Mouse (Mus musculus): ENCODE results near the gene Itprip.

DNA sequence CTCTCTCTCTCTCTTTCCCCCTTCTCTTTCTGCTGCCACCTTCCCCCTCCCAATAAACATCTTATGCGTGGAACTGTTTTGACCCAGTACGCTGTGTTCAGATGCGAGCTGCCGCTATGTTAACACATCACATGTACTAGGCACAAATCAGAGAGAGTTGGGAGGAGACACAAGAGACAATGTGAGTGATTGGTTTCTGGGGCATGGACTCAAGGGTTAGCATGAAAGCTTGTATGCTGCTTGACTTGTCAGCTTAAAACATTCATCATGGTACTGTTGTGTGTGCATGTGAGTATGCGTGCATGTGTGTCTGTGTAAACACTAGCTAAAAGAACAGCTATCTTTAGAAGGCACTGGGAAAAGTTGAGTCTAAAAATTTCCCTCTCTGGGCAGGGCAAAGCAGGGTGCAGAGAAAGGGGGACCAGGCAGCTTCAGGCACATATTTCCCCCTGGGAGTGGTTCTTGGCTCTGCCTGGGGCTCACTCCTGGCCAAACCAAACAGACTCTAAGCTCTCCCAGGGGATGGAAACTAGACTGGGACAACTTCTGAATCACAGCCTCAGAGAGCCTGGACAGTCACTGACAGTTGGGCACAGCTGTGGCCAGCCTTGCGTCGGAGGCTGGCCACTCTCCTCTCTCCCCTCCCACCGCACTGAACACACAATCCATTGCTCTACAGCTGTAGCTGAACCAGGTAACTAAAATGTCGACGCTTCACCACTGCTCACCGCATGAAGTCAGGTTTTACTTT is 27.4 kb downstream of the Itprip start:
- TF ChIP-seq CTCF (IDR thresholded peaks at IDR 0.05; ENCODE audit: low read depth, low read length) (no peak), POLR2A (IDR thresholded peaks at IDR 0.05; ENCODE audit: insufficient read depth, low read length) (no peak)
